Mouse (Mus musculus) spleen, adult 10 weeks (tissue): Measurements from ENCODE around the gene Olfr502. TPM values are rescaled to one million over a fixed set of nuclear protein-coding genes. Genes with fewer than 3 reads are reported as not detected.

Experiments used
- polyA plus RNA-seq: library from polyadenylated mRNA; stranded (reverse); fragments of 350-450 nt; fragmentation: Illumina TruSeq; extraction: RNeasy Lipid Tissue Mini Kit (QIAGEN cat#74804); gene quantifications from one replicate; pipeline ENCODE4 v1.2.3, GENCODE M21; 2015; ENCODE audit warnings: low replicate concordance; ENCODE audit not compliant: insufficient read depth

Olfr502 gene
- polyA plus RNA-seq, result not detected

DNA sequence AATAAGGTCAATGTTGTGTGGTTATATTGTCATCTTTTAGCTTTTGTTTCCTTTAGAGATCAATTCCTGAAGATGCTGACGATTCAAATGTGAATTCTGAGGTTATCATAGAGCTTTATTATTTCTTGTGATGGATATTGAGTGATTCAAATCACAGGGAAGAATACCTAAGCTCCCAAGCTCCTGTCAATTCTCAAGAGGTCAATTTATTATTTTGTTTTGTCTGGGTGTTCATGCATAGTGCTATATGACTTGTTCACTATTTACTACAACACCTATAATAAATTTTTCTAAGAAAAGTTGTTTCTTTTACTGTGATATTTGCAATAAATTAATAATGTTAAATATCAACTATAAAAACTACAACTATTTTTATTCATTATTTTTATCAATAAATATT is at the start of gene Olfr502:
Gene Olfr502 (minus strand): TSS at position 101 of the 400 bp plus-strand sequence.

DNA sequence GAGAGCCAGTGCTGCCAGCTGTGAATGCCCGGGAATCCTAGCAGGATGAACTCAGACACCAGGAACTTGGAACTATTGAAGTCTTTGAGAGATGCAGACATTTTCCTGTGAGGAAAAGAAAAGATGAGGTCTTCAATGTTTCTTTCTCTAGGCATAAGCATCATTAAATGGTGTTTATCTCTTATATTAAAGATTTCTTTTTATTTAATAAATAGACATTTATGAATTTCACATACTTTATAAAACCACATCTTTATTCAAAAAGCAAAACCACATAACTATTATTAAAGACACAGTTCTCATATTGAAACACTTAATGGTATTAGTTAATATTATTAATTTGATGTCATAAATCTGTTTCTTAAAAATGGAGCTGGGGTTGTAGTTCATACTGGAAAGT is 40.8 kb upstream of the Olfr502 start, which contains the start of gene Olfr504:
Gene Olfr504 (minus strand): TSS at position 101 of the 400 bp plus-strand sequence.

DNA sequence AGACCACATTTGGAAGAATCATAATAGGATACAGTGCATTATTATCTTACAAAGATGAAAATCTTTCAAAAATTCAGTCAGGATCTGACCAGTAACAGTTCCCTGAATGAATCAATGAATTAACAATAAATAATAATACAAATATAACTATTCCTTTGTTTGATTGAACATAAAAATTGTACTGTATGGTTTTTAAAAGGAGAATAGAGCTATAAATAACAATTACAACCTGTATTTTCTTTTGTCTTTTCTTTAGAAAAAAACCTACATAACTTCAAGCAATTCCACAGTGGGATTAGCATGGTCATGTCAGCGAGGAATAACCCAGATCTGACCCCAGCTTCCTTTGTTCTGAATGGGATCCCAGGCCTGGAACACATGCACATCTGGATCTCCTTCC is 19.4 kb upstream of the Olfr502 start, which contains the start of gene Olfr503:
Gene Olfr503 (plus strand): TSS at position 301 of the 400 bp plus-strand sequence.

Other genes with a start within 250 kb of the Olfr502 start
- gene Olfr490, start 236.1 kb downstream of the Olfr502 start, polyA plus RNA-seq, result not detected
- not detected for gene Olfr491, start 211.6 kb downstream of the Olfr502 start, polyA plus RNA-seq
- gene Olfr492, start 201.4 kb downstream of the Olfr502 start, polyA plus RNA-seq, result not detected
- not detected for gene Olfr493, start 178.1 kb downstream of the Olfr502 start, polyA plus RNA-seq
- gene Olfr494, start 159.7 kb downstream of the Olfr502 start, polyA plus RNA-seq, result not detected
- not detected for gene Olfr495, start 131.9 kb downstream of the Olfr502 start, polyA plus RNA-seq
- not detected for gene Olfr497, start 104.6 kb downstream of the Olfr502 start, polyA plus RNA-seq
- not detected for gene Olfr498, start 59.7 kb downstream of the Olfr502 start, polyA plus RNA-seq
- gene Olfr503, start 19.5 kb upstream of the Olfr502 start, polyA plus RNA-seq, result not detected
- not detected for gene Olfr504, start 40.7 kb upstream of the Olfr502 start, polyA plus RNA-seq
- gene Olfr506, start 85.7 kb upstream of the Olfr502 start, polyA plus RNA-seq, result not detected
- not detected for gene Olfr507, start 96.7 kb upstream of the Olfr502 start, polyA plus RNA-seq
- gene Olfr508, start 104.9 kb upstream of the Olfr502 start, polyA plus RNA-seq, result not detected
- gene Olfr509, start 126.8 kb upstream of the Olfr502 start, polyA plus RNA-seq, result not detected
- gene Olfr510, start 141.4 kb upstream of the Olfr502 start, polyA plus RNA-seq, result not detected
- not detected for gene Olfr512, start 188.3 kb upstream of the Olfr502 start, polyA plus RNA-seq
- gene Olfr513, start 225.9 kb upstream of the Olfr502 start, polyA plus RNA-seq, result not detected